Mouse (Mus musculus) small intestine, adult 2 months (tissue): ENCODE measurements around the gene Rapgefl1.

Source experiments
- CTCF ChIP-seq: fragments of 200-500 bp; IDR thresholded peaks from 2 replicates; pipeline ENCODE4 v1.5.1; 2012; ENCODE audit warnings: low read depth, mild to moderate bottlenecking, control low read depth, inconsistent platforms, low read length, moderate library complexity, mixed read lengths; ENCODE audit not compliant: insufficient replicate concordance, insufficient read length; ENCODE audit errors: extremely low read depth
- POLR2A ChIP-seq: fragments of 200-500 bp; IDR thresholded peaks from 2 replicates; pipeline ENCODE4 v1.6.1; 2012; ENCODE audit warnings: low read depth, mild to moderate bottlenecking, control low read depth, inconsistent platforms, low read length, moderate library complexity

DNA sequence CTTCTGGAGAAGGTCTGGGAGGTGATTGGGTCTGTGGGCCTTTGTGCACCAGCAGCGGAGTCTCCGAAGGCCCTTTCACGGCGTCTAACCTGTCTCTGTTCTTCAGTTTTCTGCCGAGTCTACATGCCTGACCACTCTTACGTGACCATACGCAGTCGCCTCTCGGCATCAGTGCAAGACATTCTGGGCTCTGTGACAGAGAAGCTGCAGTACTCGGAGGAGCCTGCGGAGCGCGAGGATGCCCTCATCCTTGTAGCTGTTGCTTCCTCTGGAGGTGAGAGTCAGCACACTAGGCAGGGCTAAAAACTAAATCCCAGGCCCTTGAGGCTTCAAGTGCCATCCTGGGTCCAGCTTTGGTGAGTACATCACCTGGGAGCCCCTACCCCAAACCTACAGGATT lies 9.4 kb downstream of the Rapgefl1 start:
- TF ChIP-seq CTCF = no peak
- no peak for TF ChIP-seq POLR2A
